Mouse (Mus musculus) mouse embryonic stem cell (cell line): ENCODE measurements around the gene Slc44a4.

Source experiments
- in situ Hi-C, 2 experiments: fragments of 300-500 bp; cut with MboI; formaldehyde crosslinking; loops; 1 replicate in 1 of 2; 3 replicates in 1 of 2; pipeline ENCODE4 v1.14.3; 2019 to 2020; ENCODE audit warnings: low sequenced_read_pairs in 2 of 2, low pct_unique_long_range_greater_than_20kb in 1 of 2, mixed read lengths in 1 of 2; ENCODE audit not compliant: unreplicated experiment in 1 of 2

The Slc44a4 gene

GRCm38 (mm10) chr17:34975581-34976492 is 61.6 kb downstream of the Slc44a4 start:
- in situ Hi-C loops = no loop called here

- in situ Hi-C loops = no loop called here
Observed at GRCm38 (mm10) chr17:34977000-34977399, 62.7 kb downstream of the Slc44a4 start.

- in situ Hi-C loops = no loop called here
Observed at GRCm38 (mm10) chr17:34978239-34978638, 64.0 kb downstream of the Slc44a4 start.

GRCm38 (mm10) chr17:34979631-34980030 is 65.4 kb downstream of the Slc44a4 start:
- in situ Hi-C loops = no loop called here
